Mouse (Mus musculus) embryonic facial prominence, embryonic 14.5 days (tissue): ENCODE data around the gene Lck. TPM values are rescaled to one million over a fixed set of nuclear protein-coding genes. Genes with fewer than 3 reads are reported as not detected.

Source experiments
- ATAC-seq: fragments of 200-750 bp; cut with Nextera tagmentation; 2 replicates; pipeline ENCODE4 v1.8.0; 2017; ENCODE audit warnings: low read depth, moderate number of reproducible peaks, moderate TSS enrichment
- DNase-seq: peaks from one replicate; pipeline ENCODE4 v3.0.0-alpha.2; 2015; ENCODE audit warnings: low spot score
- H3K27ac ChIP-seq: fragments of 300-500 bp; sonication (generic); replicated peaks from 2 replicates; pipeline ENCODE4 v1.5.1; 2014; ENCODE audit warnings: low read depth, mild to moderate bottlenecking, low read length, moderate library complexity
- H3K27me3 ChIP-seq: fragments of 300-500 bp; sonication (generic); replicated peaks from 2 replicates; pipeline ENCODE4 v1.6.1; 2014; ENCODE audit warnings: low read length; ENCODE audit not compliant: control insufficient read depth, insufficient read depth
- H3K36me3 ChIP-seq: fragments of 300-500 bp; sonication (generic); 2 replicates; pipeline ENCODE4 v1.6.1; 2014; ENCODE audit warnings: low read length, mixed read lengths; ENCODE audit not compliant: control insufficient read depth, insufficient read depth
- H3K4me1 ChIP-seq: fragments of 300-500 bp; sonication (generic); 2 replicates; pipeline ENCODE4 v1.6.1; 2014; ENCODE audit warnings: antibody characterized with exemption, low read length; ENCODE audit not compliant: control insufficient read depth, insufficient read depth
- H3K4me2 ChIP-seq: fragments of 300-500 bp; sonication (generic); 2 replicates; pipeline ENCODE4 v1.6.1; 2014; ENCODE audit warnings: low read depth, mild to moderate bottlenecking, low read length, moderate library complexity, mixed read lengths
- H3K4me3 ChIP-seq: fragments of 300-500 bp; sonication (generic); 2 replicates; pipeline ENCODE4 v1.5.1; 2014; ENCODE audit warnings: low read depth, mild to moderate bottlenecking, low read length
- H3K9ac ChIP-seq: fragments of 300-500 bp; sonication (generic); 2 replicates; pipeline ENCODE4 v1.6.1; 2014; ENCODE audit warnings: low read depth, mild to moderate bottlenecking, low read length, moderate library complexity, mixed read lengths
- H3K9me3 ChIP-seq: fragments of 300-500 bp; sonication (generic); 2 replicates; pipeline ENCODE4 v1.6.1; 2016; ENCODE audit warnings: low read length; ENCODE audit not compliant: control insufficient read depth
- WGBS: fragments of 180-500 bp; shearing (Covaris S2); extraction: QIAGEN DNeasy Blood & Tissue Kit; methylation state at CpG from one replicate; pipeline ENCODE4 v1.1.7; 2014; 5-methylcytosine and 5-hydroxymethylcytosine counted together
- polyA plus RNA-seq: library from polyadenylated mRNA; unstranded; fragments of >200 nt; fragmentation: Nextera tagmentation; extraction: Ambion mirVana; gene quantifications from 2 replicates; pipeline ENCODE4 v1.2.1, GENCODE M21; 2014

Gene Lck
- polyA plus RNA-seq, 1 experiment from 2014 or later, result 4.7 TPM

DNA sequence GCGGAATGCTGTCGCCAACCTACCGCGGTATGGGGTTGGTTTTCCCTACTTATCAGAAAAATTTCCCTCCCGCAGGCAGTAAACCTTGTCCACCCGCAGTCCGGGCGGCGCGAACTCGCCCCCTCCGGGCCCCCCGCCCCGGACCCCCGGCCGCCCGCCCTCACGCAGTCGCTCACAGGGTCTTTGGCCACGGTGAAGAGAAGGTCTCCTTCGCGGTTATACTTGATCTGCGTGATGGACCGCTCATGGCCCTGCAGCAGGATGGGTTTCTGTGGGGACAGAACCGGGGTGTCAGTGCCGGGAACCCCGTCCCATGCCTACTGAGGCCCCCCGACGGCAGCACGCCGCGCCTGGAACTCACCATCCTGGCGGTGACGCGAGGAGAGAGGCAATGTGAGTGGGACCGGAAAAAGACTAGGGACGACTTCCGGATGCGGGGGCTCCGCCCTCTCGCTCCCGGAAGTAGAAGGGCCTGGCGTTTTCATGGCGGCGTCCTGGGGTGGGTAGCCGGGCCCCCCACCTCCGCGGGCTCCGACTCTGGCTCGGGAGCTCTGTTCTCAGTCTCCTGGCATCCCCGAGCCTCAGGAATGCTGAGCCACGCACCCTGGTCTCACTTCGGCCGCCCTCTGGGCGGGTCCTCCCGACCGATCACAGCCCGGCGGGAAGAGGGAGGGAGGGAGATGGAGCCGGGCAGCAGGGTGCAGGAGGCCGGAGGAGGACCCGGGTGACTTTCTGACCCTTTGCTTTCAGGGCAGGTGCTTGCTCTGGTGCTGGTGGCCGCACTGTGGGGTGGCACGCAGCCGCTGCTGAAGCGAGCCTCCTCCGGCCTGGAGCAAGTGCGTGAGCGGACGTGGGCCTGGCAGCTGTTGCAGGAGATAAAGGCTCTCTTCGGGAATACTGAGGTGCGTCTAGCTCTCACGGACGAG is 27.1 kb upstream of the Lck start, which contains the start of the genes Eif3i and Tmem234:
Gene Eif3i (minus strand): TSS at position 416 of the 926 bp plus-strand sequence.
Gene Tmem234 (plus strand): TSS at position 436 of the 926 bp plus-strand sequence.
- no peaks in the 10 kb centered on the region for H3K9me3 ChIP-seq
- H3K4me3 ChIP-seq, result peak within 1 kb of the TSS; percentile 96
- H3K4me2 ChIP-seq, result peak within 1 kb of the TSS; percentile 55
- peak within 1 kb of the TSS; percentile 93 for H3K9ac ChIP-seq
- H3K4me1 ChIP-seq, result peaks cover 14% of the 10 kb centered on the region
- under 1% methylated on average over 63 of the region's 74 CpGs for WGBS
- ATAC-seq, result peak; percentile 93
- no peaks in the 10 kb centered on the region for H3K27me3 ChIP-seq
- H3K36me3 ChIP-seq, result peaks cover 57% of the 10 kb centered on the region
- H3K27ac ChIP-seq, result peak within 1 kb of the TSS; percentile 69; the same call in 1 of the 2 replicates
- DNase-seq, result peak; percentile 93

DNA sequence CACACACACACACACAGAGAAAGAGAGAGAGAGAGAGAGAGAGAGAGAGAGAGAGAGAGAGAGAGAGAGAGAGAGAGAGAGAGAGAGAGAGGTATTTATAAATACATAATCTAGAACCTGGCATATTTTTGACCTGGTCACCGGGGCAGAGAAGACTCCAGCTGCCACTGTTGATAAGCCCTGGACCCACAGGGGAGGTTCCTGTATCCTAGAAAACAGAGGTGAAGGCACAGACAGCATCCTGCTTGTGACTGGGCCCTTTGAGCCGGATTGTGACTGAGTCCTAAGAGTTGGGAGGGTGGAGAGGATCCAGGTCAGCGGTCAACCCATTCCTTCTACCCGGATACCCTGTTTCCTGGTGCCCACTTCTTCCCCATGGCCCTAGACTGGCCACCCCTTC is 15.4 kb upstream of the Lck start:
- DNase-seq, result no peak
- Histone ChIP-seq H3K4me3 (no peak overlapping the region), H3K27me3 (no peaks in the 10 kb centered on the region), H3K9ac (no peak overlapping the region), H3K4me2 (no peak overlapping the region), H3K9me3 (no peaks in the 10 kb centered on the region), H3K4me1 (no peaks in the 10 kb centered on the region; the same call in 1 of the 2 replicates), H3K36me3 (peaks cover 41% of the 10 kb centered on the region), H3K27ac (no peak overlapping the region)
- ATAC-seq, result no peak
- WGBS, result 68% methylated on average over 4 of the region's 4 CpGs

DNA sequence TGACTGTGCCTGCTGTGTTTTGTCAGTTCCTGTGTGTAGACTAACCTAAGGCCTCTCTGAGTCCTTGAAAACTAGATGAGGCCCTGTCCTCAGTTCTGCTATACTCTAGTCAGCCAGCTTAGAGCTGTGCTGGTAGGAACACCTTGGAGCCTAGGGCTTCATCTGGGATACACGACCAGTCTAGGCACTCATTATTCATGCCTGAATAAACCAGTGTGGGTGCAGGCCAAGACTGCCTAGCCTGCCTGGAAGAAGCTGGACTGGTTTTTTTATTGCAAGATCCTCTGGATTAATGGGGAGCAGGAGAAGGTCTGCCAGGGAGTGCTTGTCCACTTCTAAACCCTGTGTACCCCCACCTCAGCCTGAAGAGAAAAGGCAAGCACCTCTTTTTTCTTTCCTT is 13.5 kb upstream of the Lck start:
- WGBS, result 40% methylated on average over 1 of the region's 1 CpGs
- Histone ChIP-seq H3K9ac (no peak overlapping the region), H3K27me3 (no peaks in the 10 kb centered on the region), H3K9me3 (no peaks in the 10 kb centered on the region), H3K4me3 (no peak overlapping the region), H3K4me2 (no peak overlapping the region), H3K4me1 (no peaks in the 10 kb centered on the region; the same call in 1 of the 2 replicates), H3K27ac (no peak overlapping the region), H3K36me3 (peaks cover 22% of the 10 kb centered on the region)
- peak; percentile 12 for DNase-seq
- ATAC-seq, result no peak

DNA sequence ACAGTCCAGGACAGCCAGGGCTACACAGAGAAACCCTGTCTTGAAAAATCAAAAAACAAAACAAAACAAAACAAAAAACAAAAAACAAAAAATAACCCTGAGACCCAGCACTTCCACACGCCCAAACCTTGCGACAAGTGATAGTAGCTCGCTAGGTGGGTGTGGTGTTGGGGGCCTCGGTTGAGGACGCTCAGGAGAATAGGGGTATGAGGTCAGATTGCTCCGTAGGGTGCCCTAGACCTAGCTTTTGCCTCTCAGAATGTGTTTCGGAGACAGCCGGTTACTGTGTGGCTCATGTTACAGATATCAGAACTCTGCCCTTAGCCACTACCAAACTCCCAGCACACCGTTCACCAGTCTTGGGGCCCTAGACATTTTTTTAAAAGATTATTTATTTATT is 12.3 kb upstream of the Lck start:
- H3K9me3 ChIP-seq, result no peaks in the 10 kb centered on the region
- DNase-seq (no peak), ATAC-seq (no peak)
- no peak overlapping the region for H3K27ac ChIP-seq
- H3K4me2 ChIP-seq, result peak overlapping the region; percentile 68; the same call in 1 of the 2 replicates
- no peak overlapping the region for H3K9ac ChIP-seq
- 71% methylated on average over 9 of the region's 9 CpGs for WGBS
- peaks cover 10% of the 10 kb centered on the region for H3K36me3 ChIP-seq
- H3K4me1 ChIP-seq, result no peaks in the 10 kb centered on the region; the same call in 1 of the 2 replicates
- no peaks in the 10 kb centered on the region for H3K27me3 ChIP-seq
- no peak overlapping the region for H3K4me3 ChIP-seq

DNA sequence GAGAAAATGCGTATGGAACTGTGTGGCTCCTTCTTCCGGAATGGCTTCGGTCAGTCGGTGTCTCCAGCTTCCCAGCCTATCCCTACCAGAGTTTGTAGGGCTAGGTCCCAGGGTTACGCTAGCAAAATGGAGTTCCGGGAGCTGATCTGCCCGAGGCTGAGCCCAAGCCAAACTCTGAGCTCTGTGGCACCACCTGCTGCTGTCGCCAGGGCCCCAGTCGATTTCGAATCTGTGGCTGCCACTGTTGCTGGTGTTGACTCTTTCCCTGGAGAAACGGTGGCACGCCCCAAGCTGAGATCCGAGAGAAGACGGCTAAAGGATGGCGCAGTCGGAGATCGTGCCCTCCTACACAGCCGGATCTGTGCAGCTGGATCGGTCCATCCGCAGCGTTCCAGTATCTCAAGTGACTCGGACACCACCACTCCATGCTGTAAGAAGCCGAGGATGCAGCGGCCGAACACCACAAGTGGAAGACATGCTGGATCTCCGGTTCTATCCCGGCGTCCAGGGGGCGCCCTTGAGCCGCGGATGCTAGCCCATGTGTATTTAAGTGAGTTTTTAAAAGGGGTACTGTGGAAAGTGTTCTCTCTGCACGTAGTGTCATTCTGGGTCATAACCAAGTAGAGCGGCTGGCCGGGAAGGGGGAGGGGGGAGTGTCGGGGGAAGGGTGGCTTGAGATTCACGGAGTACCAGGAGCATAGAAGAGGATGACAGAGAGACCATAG is 11.6 kb upstream of the Lck start:
- Histone ChIP-seq H3K27ac (no peak overlapping the region), H3K36me3 (peaks cover 3% of the 10 kb centered on the region; the same call in 1 of the 2 replicates), H3K4me3 (peak overlapping the region; percentile 45), H3K27me3 (no peaks in the 10 kb centered on the region), H3K9me3 (no peaks in the 10 kb centered on the region), H3K4me2 (peak overlapping the region; percentile 68), H3K4me1 (no peaks in the 10 kb centered on the region; the same call in 1 of the 2 replicates), H3K9ac (peak overlapping the region; percentile 65)
- ATAC-seq (peak; percentile 81), DNase-seq (peak; percentile 85)
- 1% methylated on average over 36 of the region's 36 CpGs for WGBS

DNA sequence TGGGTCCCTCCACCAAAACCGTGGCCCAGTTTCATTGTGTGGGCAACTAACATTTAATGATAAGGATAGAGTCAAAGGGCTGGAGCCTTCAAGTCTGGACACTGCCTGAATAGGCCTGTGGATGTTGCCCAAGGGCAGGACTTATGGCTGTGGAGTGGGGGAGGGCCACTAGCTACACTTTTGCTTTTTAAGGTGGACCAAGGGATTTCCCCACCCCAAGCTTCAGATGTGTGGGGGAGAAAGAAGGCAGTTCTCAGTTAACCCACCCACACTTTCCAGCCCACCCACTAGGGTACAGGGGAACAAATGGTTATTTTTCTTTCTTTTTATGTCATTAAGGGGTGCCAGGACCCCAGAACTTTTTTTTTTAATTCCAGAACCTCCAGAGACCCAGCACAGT is 10.9 kb upstream of the Lck start:
- no peak overlapping the region for H3K27ac ChIP-seq

DNA sequence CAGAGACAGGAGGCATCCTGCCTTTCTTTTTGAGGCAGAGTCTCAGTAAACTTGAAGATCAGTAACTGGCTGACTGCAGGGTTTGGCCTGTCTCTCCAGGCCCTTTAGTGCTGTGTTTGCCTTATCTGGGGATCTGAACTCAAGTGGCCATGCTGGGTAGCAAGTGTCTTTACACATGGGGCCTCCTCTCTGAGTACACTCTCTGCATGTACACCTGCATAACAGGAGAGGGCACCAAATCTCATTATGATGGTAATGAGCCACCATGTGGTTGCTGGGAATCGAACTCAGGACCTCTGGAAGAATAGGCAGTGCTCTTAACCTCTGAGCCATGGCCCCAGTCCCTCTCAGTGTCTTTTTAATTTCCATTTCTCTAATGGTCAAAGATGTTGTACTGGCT is 8.8 kb upstream of the Lck start:
- no peaks in the 10 kb centered on the region for H3K36me3 ChIP-seq
- no peaks in the 10 kb centered on the region for H3K27me3 ChIP-seq
- H3K4me1 ChIP-seq, result no peaks in the 10 kb centered on the region; the same call in 1 of the 2 replicates
- no peak overlapping the region for H3K4me2 ChIP-seq
- no peak overlapping the region for H3K4me3 ChIP-seq
- H3K27ac ChIP-seq, result no peak overlapping the region
- no peaks in the 10 kb centered on the region for H3K9me3 ChIP-seq
- H3K9ac ChIP-seq, result no peak overlapping the region
- DNase-seq (no peak), ATAC-seq (no peak)
- WGBS, result 78% methylated on average over 1 of the region's 1 CpGs

More for the DNA sequence above, 10.9 kb upstream of the Lck start:
- peak overlapping the region; percentile 45 for H3K4me3 ChIP-seq
- peak overlapping the region; percentile 65 for H3K9ac ChIP-seq
- H3K27me3 ChIP-seq, result no peaks in the 10 kb centered on the region
- no peaks in the 10 kb centered on the region for H3K9me3 ChIP-seq
- DNase-seq (no peak), ATAC-seq (no peak)
- no peaks in the 10 kb centered on the region; the same call in 1 of the 2 replicates for H3K4me1 ChIP-seq
- H3K4me2 ChIP-seq, result peak overlapping the region; percentile 68
- no peaks in the 10 kb centered on the region for H3K36me3 ChIP-seq
- 70% methylated on average over 1 of the region's 1 CpGs for WGBS

DNA sequence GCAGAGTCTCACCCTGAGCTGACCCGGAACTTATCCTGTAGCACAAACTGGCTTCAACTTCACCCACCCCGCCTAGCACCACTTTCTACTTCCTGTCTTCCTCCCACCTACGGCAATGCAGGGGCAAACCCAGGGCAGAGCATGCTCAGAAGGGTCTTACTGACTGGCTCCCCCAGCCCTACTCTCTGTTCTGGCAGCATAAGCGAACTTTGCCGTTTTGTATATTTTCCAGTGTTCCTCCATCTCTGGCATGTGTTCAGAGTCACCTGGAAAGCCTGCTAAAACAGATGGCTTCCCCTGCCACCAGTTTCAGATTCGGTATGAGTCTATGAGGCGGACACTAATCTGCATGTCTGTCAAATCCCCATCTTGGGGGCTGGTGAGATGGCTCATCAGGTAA is 6.9 kb upstream of the Lck start:
- no peaks in the 10 kb centered on the region; the same call in 1 of the 2 replicates for H3K4me1 ChIP-seq
- no peak overlapping the region for H3K27ac ChIP-seq
- H3K4me3 ChIP-seq, result no peak overlapping the region
- H3K27me3 ChIP-seq, result no peaks in the 10 kb centered on the region
- 70% methylated on average over 7 of the region's 7 CpGs for WGBS
- no peak overlapping the region for H3K9ac ChIP-seq
- no peak overlapping the region for H3K4me2 ChIP-seq
- no peaks in the 10 kb centered on the region for H3K36me3 ChIP-seq
- ATAC-seq (no peak), DNase-seq (no peak)
- no peaks in the 10 kb centered on the region for H3K9me3 ChIP-seq
